In the genomic region with DNA sequence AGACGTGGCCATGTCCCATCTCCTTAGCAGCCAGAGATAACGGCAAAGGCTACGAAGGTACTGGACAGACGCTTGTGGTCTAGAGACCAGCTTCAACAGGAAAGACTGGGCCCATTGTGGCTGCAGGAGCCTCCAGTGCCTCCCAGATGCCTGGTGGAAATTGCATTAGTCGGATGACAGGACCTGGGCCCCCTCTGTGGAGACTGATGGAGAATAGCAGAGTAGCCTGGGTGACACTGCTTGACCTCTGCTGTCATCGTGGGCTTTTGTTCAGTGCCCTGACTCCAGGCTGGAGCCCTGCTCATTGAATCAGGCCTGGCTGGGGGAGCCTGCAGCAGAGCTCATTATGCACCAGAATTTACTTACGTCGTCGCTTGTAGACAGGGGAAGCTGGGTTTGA, we compare ENCODE assay signal across 14 mouse cellular contexts.
A peak's percentile ranks its signal among the peaks of the same experiment; 100 is the strongest.
DNase-seq lines count a peak whose midpoint lies in the region; ATAC-seq and TF ChIP-seq lines count a peak whose summit lies in the region.
"Had no signal": no experiment of that assay in that cellular context is flagged by ENCODE, and none has a peak within 500 bp of the region (broad histone marks: within the 10 kb centered on the region; RNA-seq: fewer than 3 reads in every experiment).

No protein-coding gene starts in this region.

- H3K27me3 ChIP-seq in hindbrain, embryonic 11.5 days (ENCODE audit: control insufficient read depth, insufficient read depth, low read length) = no peaks in the 10 kb centered on the region
- no peaks in the 10 kb centered on the region for H3K27me3 ChIP-seq in hindbrain, postnatal 0 days (ENCODE audit: insufficient read depth, low read length)
- H3K27me3 ChIP-seq in thymus, adult 2 months (ENCODE audit: control insufficient read depth, insufficient read depth, low read length) = no peaks in the 10 kb centered on the region
- no peaks in the 10 kb centered on the region for H3K27me3 ChIP-seq in embryonic facial prominence, embryonic 14.5 days (replicated peaks; ENCODE audit: control insufficient read depth, insufficient read depth, low read length)

- no peaks in the 10 kb centered on the region for H3K36me3 ChIP-seq in hindbrain, embryonic 11.5 days (ENCODE audit: control insufficient read depth, insufficient read depth, low read length)
- no peaks in the 10 kb centered on the region for H3K36me3 ChIP-seq in hindbrain, postnatal 0 days (ENCODE audit: insufficient read depth, low read length)
- H3K36me3 ChIP-seq in thymus, adult 2 months (ENCODE audit: control insufficient read depth, insufficient read depth, low read length) = no peaks in the 10 kb centered on the region
- no peaks in the 10 kb centered on the region for H3K36me3 ChIP-seq in embryonic facial prominence, embryonic 14.5 days (ENCODE audit: control insufficient read depth, insufficient read depth, low read length)
- H3K36me3 ChIP-seq: hindbrain, embryonic 15.5 days; neural tube, embryonic 13.5 days had no signal

- peaks cover 22% of the 10 kb centered on the region for H3K4me1 ChIP-seq in hindbrain, embryonic 11.5 days (replicated peaks; ENCODE audit: control insufficient read depth, insufficient read depth, low read length)
- H3K4me1 ChIP-seq in hindbrain, postnatal 0 days (ENCODE audit: insufficient read depth, low read length) = no peaks in the 10 kb centered on the region
- H3K4me1 ChIP-seq in thymus, adult 2 months (replicated peaks; ENCODE audit: control insufficient read depth, insufficient read depth, low read length) = peaks cover 5% of the 10 kb centered on the region; the same call in 1 of the 2 replicates
- peaks cover 23% of the 10 kb centered on the region for H3K4me1 ChIP-seq in embryonic facial prominence, embryonic 14.5 days (ENCODE audit: control insufficient read depth, insufficient read depth, low read length)

- H3K4me2 ChIP-seq in hindbrain, embryonic 11.5 days (replicated peaks; ENCODE audit: low read depth, low read length) = peak overlapping the region; percentile 14
- no peak overlapping the region for H3K4me2 ChIP-seq in hindbrain, postnatal 0 days (ENCODE audit: low read depth, low read length)
- H3K4me2 ChIP-seq in embryonic facial prominence, embryonic 14.5 days (ENCODE audit: low read depth, low read length) = no peak overlapping the region
- H3K4me2 ChIP-seq: hindbrain, embryonic 15.5 days; neural tube, embryonic 13.5 days had no signal

- DNase-seq in hindbrain, embryonic 11.5 days (ENCODE audit: low spot score) = peak; percentile 84
- DNase-seq in hindbrain, postnatal 0 days (ENCODE audit: low spot score) = no peak
- DNase-seq in thymus, postnatal 4 days = peak; percentile 9
- no peak for DNase-seq in thymus, adult 2 months
- peak; percentile 55 for DNase-seq in embryonic facial prominence, embryonic 14.5 days (ENCODE audit: low spot score)
- DNase-seq in retina, postnatal 1 day = peak; percentile 89
- DNase-seq in left cerebral cortex, postnatal 10 days (ENCODE audit: extremely low spot score in 1 of 2, low spot score in 2 of 2) = no peak
- no peak for DNase-seq in cerebellum, adult 18-20 months
- DNase-seq: adrenal gland, postnatal 36 days; cerebellum, adult 9-11 months; gastrocnemius, postnatal 14 days had no signal

- peak overlapping the region; percentile 90 for H3K27ac ChIP-seq in hindbrain, embryonic 11.5 days (ENCODE audit: low read depth, low read length)
- H3K27ac ChIP-seq in hindbrain, postnatal 0 days = no peak overlapping the region
- no peak overlapping the region for H3K27ac ChIP-seq in thymus, adult 2 months (ENCODE audit: control insufficient read depth, insufficient read depth, low read length)
- no peak overlapping the region for H3K27ac ChIP-seq in embryonic facial prominence, embryonic 14.5 days (replicated peaks; ENCODE audit: low read depth, low read length)
- H3K27ac ChIP-seq: hindbrain, embryonic 15.5 days; left cerebral cortex, adult 2 months; neural tube, embryonic 13.5 days had no signal

- no peak for TF ChIP-seq CTCF in hindbrain, postnatal 0 days (IDR thresholded peaks at IDR 0.05; ENCODE audit: low read depth)
- no peak for TF ChIP-seq CTCF in thymus, adult 2 months (IDR thresholded peaks at IDR 0.05; ENCODE audit: borderline replicate concordance, control insufficient read depth, extremely low read depth, insufficient read depth, low read length, poor library complexity)

- peak; percentile 79 for ATAC-seq in hindbrain, embryonic 11.5 days (ENCODE audit: low FRiP score)
- no peak for ATAC-seq in hindbrain, postnatal 0 days
- peak; percentile 56; the same call in 1 of the 2 replicates for ATAC-seq in embryonic facial prominence, embryonic 14.5 days (ENCODE audit: low read depth)

- no peak for TF ChIP-seq POLR2A in thymus, adult 2 months (IDR thresholded peaks at IDR 0.05; ENCODE audit: control insufficient read depth, extremely low read depth, insufficient read depth, low read length, poor library complexity)

- 8% methylated on average over 9 of the region's 9 CpGs for WGBS in hindbrain, embryonic 11.5 days
- 39% methylated on average over 9 of the region's 9 CpGs for WGBS in hindbrain, postnatal 0 days
- 22% methylated on average over 9 of the region's 9 CpGs for WGBS in thymus, adult 2 months
- WGBS in embryonic facial prominence, embryonic 14.5 days = 36% methylated on average over 9 of the region's 9 CpGs

- no peaks in the 10 kb centered on the region for H3K9me3 ChIP-seq in hindbrain, embryonic 11.5 days (ENCODE audit: control insufficient read depth, low read length)
- no peaks in the 10 kb centered on the region for H3K9me3 ChIP-seq in hindbrain, postnatal 0 days (ENCODE audit: low read length)
- no peaks in the 10 kb centered on the region for H3K9me3 ChIP-seq in embryonic facial prominence, embryonic 14.5 days (ENCODE audit: control insufficient read depth, low read length)
- H3K9me3 ChIP-seq: hindbrain, embryonic 15.5 days; neural tube, embryonic 13.5 days had no signal

- H3K9ac ChIP-seq in hindbrain, embryonic 11.5 days (ENCODE audit: low read depth, low read length) = no peak overlapping the region
- no peak overlapping the region for H3K9ac ChIP-seq in hindbrain, postnatal 0 days (replicated peaks; ENCODE audit: low read length)
- H3K9ac ChIP-seq in embryonic facial prominence, embryonic 14.5 days (ENCODE audit: low read depth, low read length) = no peak overlapping the region
- H3K9ac ChIP-seq: hindbrain, embryonic 15.5 days; neural tube, embryonic 13.5 days had no signal

- no peak overlapping the region for H3K4me3 ChIP-seq in hindbrain, embryonic 11.5 days (ENCODE audit: low read depth, low read length)
- no peak overlapping the region for H3K4me3 ChIP-seq in hindbrain, postnatal 0 days (ENCODE audit: low read length)
- H3K4me3 ChIP-seq in thymus, adult 2 months (ENCODE audit: control insufficient read depth, insufficient read depth, low read length) = no peak overlapping the region
- H3K4me3 ChIP-seq in embryonic facial prominence, embryonic 14.5 days (ENCODE audit: low read depth, low read length) = no peak overlapping the region
- H3K4me3 ChIP-seq: hindbrain, embryonic 15.5 days; left cerebral cortex, adult 2 months; neural tube, embryonic 13.5 days had no signal

- intact Hi-C loops in left cerebral cortex, postnatal 10 days (cut with DNase I) = no loop called here

Comparison
In these comparisons a context has a peak if more than half of its experiments do, and no peak if none do; other contexts are left out.
1. DNase-seq: peak in hindbrain, embryonic 11.5 days (single experiment), thymus, postnatal 4 days (single experiment), embryonic facial prominence, embryonic 14.5 days (single experiment) and retina, postnatal 1 day (single experiment); none in hindbrain, postnatal 0 days (single experiment), thymus, adult 2 months (single experiment), left cerebral cortex, postnatal 10 days (0 of 2) and cerebellum, adult 18-20 months (0 of 2).